Mouse (Mus musculus) lung, adult 18-20 months (tissue): Measurements from ENCODE around the gene Efnb2.
A peak's percentile ranks its signal among the peaks of the same experiment; 100 is the strongest.

Source experiments
- DNase-seq, 2 experiments: peaks; one replicate each; pipeline ENCODE4 v3.0.0; 2022; ENCODE audit warnings: mixed read lengths in 2 of 2

The Efnb2 gene

DNA sequence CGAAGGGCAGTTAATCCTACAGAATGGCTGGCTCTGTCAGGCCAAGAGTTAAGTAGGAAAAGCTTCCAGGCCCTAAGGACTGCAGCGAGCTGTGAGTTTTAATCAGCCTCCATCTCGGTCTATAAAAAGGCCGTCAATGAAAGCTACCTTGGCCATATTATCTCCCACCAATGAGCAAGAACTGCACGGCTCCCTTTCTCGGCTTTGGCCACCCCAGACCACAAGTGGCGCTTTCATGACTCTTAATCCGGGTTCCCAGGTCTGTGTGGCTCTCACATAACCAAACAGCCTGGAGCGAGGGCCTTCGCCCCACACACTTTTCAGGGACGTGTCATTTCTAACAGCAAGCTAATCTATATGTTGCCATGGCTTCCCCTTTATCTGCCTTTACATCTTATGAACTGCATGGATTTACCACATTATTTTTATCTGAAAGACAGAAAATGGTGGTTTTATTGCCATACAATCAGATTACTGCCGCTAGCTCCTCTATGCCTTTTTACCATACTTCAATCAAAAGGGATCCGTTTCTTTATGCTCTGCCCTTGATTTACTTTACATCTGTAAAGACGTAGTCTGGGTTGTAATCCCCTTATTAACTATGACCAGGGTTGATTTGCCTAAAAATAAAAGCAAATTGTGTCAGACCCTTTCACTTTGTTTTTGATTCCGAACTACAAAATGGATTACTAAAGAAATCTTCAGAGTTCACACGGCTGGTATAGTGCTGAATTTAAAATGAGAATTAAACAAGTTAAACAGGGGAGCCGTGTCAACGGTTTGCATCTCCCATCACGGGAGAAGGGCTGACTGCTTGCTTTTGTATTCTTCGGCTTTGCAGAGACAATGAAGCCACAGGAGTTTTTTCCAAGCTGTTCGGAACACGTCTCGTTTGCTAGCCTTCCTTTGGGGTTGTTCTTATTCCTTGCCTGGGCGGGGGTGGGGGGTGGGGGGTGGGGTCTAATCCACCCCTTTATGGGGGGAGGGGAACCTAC is 5.4 kb downstream of the Efnb2 start:
- DNase-seq: no peak

DNA sequence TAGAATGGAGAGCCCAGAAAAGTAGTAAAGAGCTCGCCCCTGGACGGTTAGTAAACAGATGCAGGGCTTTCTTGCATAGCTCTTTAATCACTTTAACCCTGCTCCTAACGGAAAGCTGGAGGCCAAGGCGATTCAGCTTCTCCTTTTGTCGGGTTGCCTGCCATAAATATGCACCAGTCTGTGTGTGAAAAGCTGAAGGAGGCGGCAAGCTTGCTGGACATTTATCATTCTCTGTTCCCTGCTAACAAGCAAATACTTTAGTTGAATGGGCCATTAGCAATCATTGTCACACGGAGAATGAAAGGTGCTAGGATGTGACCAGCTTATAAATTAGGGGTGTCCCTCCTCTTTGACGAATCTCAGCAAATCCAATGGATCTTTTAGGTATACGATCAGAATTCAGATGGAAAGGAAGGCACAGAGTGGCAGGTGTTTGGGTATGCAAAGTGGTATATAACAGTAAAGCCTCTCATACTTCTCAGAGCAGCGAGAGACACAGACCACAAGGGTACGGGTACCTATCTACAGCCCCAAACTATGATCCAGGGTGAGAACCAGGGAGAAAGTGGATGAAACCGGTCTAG is 7.0 kb downstream of the Efnb2 start:
- DNase-seq: no peak

DNA sequence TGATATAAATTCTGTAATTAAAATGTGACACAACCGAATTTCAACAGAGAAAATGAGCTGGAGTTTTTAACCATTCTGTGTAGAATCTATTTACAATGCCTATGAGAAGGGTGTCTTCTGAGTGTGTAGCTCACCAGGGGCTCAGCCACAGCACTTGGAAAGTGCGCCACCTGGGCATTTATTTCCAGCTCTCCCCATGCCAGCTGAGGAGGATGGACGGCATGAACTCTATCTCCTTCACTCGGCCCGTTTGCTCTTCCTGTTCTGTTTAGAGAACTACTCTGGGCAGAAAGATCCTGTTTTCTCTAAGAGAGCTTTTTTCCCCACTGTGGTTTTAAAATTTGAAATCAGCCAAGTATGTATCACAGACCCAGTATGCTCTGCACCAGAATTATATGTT is 7.7 kb downstream of the Efnb2 start:
- DNase-seq: no peak

GRCm38 (mm10) chr8:8652388-8652787 is 8.7 kb downstream of the Efnb2 start:
- DNase-seq: no peak

DNA sequence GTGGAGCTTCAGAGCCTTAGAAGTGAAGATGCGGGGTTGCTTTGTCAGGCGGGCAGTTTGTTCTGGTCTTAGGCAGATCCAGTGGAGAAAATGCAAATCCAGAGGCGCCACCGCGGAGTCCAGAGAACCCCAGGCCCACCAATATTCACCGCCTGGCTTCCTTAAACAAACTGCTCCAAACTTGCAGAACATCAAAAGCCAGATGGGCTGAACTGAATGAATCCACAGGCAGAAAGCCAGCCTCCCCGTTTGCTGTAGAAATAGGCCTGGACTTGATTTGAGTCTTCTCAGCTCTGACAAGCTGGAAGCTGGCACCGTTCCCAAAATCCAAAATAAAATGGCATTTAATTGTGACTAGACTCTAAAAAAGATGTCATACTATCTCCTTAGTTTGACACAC is 11.1 kb downstream of the Efnb2 start:
- DNase-seq: peak in 1 of 2 experiments; percentile 21

GRCm38 (mm10) chr8:8649536-8649935 is 11.5 kb downstream of the Efnb2 start:
- DNase-seq: peak; percentile 21 to 27

DNA sequence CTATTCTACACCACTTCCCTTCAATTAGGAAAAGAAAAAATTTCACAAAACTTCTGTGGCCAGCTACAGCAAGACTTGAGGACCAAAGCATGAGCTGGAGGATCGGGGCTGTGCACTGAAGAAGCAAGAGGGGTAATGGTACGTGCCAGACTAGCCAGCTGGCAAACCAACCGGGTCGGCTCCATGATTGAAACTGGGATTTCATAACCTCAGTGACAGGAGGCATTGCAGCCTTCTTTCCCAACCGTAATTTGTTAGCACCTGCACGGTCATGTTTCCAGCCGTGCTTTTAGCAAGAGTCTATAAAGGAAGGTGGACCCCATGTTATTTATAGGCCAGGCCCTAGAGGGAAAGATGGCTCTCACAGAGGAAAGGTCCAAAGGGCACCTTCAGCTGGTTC is 12.4 kb downstream of the Efnb2 start:
- DNase-seq: peak; percentile 12 to 19

GRCm38 (mm10) chr8:8647824-8648223 is 13.2 kb downstream of the Efnb2 start:
- peak; percentile 21 to 50 for DNase-seq

DNA sequence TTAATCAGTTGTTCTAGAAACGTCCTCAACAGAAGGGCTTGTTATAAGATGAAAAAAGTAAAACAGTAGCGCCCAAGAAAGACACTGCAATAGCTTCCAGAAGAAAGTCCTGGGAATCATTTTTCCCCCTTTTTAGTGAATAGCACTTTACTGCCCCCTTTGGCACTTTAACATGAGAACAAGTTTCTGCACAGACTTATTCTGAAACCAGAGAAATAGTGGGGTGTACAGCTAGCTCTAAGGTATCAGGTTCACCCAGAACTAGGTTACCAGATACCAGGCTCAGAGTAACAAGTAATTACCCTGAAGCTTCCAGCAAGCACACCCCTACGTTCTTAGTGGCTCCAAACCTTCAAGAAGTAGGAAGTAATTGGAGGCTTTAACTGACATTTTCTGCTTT is 13.7 kb downstream of the Efnb2 start:
- no peak for DNase-seq

DNA sequence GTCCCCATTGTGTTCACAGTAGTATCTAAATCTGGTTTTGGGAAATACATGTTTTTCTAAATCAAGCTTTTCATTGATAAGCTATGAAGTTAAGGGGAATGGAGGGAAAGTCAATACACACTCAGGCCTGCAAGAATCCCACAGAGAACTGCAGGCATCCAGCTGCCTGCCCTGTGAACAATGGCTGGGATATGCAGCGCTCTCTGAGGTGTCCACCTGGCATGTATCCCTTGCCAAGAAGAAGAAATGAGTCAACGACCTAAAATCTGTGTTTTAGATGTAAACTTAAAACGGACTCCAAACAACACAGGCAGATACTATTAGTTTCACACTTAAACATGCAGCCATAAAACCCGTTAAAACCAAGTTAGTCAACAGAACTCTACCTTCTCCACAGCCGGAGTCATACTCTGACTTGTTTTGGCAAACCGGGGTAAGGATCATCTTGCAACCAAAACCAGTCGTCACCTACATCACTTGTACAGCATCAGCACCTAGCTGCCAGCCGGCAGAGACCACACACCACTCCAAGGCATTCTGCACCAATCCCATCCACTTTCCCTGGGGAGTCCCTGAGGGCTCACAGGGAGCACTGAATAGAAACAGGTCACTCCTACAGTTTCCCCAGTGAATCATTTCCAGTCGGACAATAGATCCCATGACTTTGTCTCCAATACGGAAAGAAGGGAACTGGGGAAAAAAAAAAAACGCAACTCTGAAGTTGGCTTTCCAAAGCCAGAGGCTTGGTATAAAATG is 16.7 kb downstream of the Efnb2 start:
- no peak for DNase-seq

DNA sequence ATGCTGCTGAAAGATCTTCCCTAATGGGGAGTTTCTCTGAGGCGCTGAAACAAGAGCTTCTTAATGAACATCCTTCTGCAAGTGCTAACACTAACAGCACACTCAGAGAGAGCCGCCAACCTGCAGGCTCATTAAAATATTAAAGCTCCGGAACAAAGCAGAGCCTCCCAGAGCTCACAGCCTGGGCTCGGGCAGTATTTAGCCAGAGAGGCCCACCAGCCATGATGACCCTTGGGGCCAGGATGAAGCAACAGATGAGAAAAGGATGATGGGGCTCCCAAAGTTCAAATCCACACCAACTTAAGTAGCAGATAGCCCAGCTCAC is 20.8 kb downstream of the Efnb2 start:
- no peak for DNase-seq

GRCm38 (mm10) chr8:8639569-8640263 is 21.3 kb downstream of the Efnb2 start:
- no peak for DNase-seq

DNA sequence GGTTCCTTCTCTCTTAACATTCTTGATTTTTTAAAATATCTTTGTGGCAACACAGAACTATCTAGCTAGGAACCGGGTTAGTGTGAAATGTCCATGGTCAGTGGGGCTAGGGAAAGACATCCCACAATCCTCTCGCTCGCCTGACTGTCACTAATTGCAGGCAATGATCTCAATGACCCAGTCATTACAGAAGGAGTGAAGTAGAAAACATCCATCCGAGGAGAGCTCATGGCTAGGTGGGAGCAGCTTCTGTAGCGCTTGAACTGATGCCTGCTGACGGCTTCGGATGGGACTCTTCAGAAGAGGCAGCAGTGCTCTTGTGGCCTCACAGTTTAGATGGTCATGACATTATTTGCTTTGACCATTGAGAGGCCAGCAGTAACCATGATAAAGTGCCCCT is 29.6 kb downstream of the Efnb2 start:
- no peak for DNase-seq

- no peak for DNase-seq
Measured at GRCm38 (mm10) chr8:8624017-8624416, 37.0 kb downstream of the Efnb2 start.

DNA sequence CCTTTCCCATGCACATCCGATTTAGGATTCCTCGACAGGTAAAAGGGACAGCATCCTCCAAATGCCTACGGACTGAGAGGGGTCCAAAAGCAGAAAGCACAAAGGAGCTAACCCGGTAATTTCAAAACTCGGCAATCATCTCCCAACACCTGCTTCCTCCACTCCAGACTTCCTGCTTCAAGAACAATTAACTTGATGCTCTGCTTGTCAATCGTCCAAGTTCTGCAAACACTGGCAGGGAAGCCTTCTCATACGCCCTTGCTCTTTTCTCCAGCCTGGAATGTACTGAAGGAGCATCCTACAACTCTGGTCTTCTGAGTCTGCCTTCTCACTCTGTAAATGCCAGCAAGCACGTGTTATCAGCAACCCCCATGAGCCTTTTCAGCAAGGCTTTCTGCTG is 37.6 kb downstream of the Efnb2 start:
- DNase-seq: peak; percentile 19 to 53

DNA sequence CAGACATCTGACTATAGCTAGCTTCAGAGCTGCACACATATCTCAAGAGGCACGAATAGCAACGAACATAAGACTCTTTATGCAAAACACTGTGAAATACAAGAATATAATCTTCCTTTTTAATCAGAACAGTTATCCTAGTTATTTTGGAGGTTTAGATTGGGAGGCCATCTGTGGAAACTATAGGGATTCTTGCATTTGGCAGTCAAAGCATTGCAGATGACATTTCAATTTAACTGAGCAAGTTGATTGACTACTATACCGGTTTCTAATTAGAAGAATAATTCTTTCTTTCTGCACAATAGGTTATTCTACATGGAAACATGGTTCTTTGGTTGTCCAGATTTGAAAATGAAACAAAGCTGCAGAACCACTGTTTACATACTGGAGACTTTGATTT is 38.6 kb downstream of the Efnb2 start:
- no peak for DNase-seq

GRCm38 (mm10) chr8:8622031-8622430 is 39.0 kb downstream of the Efnb2 start:
- DNase-seq: no peak

- DNase-seq: no peak
Measured at GRCm38 (mm10) chr8:8621236-8621917, 39.7 kb downstream of the Efnb2 start.

DNA sequence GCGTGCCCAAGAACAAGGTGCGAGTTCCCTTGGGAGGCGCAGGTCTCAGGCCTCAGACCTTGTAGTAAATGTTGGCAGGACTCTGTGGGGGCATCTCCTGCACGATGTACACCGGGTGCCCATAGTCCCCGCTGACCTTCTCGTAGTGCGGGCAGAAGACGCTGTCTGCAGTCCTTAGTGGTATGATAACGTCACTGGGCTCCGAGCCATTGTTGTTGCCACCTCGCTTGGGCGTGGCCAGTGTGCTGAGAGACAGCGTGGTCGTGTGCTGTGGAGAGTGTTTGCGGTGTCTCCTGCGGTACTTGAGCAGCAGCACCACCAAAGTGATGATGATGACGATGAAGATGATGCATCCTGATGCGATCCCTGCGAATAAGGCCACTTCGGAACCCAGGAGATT is 40.5 kb downstream of the Efnb2 start:
- peak in 1 of 2 experiments; percentile 30 for DNase-seq

DNA sequence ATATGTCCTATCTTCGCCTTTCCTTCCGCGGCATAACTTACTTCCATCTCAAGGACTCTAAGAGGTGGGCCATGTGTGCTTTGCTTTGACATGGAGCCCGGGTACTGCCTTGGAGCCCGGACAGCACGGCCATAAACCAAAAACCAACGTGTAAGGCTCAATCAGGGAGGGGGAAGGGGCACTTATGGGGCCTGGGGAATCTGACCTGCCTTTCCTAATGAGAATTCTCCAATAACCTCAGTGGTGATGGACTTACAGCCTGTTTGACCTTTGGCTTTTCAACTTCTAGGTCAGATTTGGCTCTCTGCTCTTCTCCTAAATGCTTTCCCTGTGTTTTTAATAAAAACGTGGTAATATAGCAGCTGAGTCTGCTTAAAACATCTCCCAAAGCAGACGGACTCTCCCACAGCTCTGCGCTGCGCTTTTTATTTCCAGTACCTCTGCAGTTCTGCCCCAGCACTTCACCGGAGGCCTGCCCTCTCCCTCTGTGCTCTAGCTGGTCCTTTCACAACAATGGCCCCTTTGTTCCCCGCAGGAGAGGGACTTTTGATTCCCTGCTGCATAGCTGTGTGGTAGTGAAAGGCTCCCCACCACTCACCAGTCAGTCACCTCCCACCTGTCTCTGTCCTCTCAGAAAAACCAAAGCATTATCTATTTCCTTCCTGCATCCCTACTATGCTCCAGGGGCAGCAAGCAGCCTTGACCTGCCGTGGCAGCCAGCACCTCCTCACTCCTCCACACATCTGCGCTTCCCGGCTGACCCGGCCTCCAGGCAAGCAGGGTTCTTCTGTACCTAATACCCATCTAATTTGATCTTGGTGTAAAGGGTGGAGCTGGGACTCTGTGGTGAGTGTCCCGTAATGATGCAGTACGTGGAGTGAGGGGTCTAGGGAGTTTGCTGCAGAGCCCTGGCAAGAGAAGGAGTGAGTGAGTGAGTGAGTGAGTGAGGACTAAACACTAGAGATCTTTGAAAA is 41.5 kb downstream of the Efnb2 start:
- no peak for DNase-seq

- DNase-seq: no peak
Measured at GRCm38 (mm10) chr8:8613844-8614243, 47.2 kb downstream of the Efnb2 start.
